Mouse (Mus musculus) limb, embryonic 15.5 days (tissue): ENCODE results near the gene Nup214. TPM values are rescaled to one million over a fixed set of nuclear protein-coding genes. Genes with fewer than 3 reads are reported as not detected.

Experiments used
- ATAC-seq: fragments of 200-750 bp; cut with Nextera tagmentation; 2 replicates; pipeline ENCODE4 v1.8.0; 2017; ENCODE audit warnings: low read depth, moderate TSS enrichment; ENCODE audit not compliant: insufficient number of reproducible peaks, low FRiP score, low TSS enrichment
- H3K27ac ChIP-seq: fragments of 300-500 bp; sonication (generic); 2 replicates; pipeline ENCODE4 v1.5.1; 2015; ENCODE audit warnings: moderate library complexity, mild to moderate bottlenecking, inconsistent platforms
- H3K27me3 ChIP-seq: fragments of 300-500 bp; sonication (generic); 2 replicates; pipeline ENCODE4 v1.6.1; 2015; ENCODE audit warnings: inconsistent platforms
- H3K36me3 ChIP-seq: fragments of 300-500 bp; sonication (generic); 2 replicates; pipeline ENCODE4 v1.6.1; 2015; ENCODE audit warnings: inconsistent platforms
- H3K4me1 ChIP-seq: fragments of 300-500 bp; sonication (generic); 2 replicates; pipeline ENCODE4 v1.6.1; 2015; ENCODE audit warnings: inconsistent platforms
- H3K4me2 ChIP-seq: fragments of 300-500 bp; sonication (generic); 2 replicates; pipeline ENCODE4 v1.6.1; 2015; ENCODE audit warnings: mild to moderate bottlenecking, inconsistent platforms
- H3K4me3 ChIP-seq: fragments of 300-500 bp; sonication (generic); 2 replicates; pipeline ENCODE4 v1.5.1; 2015; ENCODE audit warnings: mild to moderate bottlenecking, inconsistent platforms
- H3K9ac ChIP-seq: fragments of 300-500 bp; sonication (generic); 2 replicates; pipeline ENCODE4 v1.6.1; 2015; ENCODE audit warnings: inconsistent platforms
- H3K9me3 ChIP-seq: fragments of 300-500 bp; sonication (generic); 2 replicates; pipeline ENCODE4 v1.6.1; 2016; ENCODE audit warnings: inconsistent platforms
- WGBS: fragments of 180-500 bp; shearing (Covaris S2); methylation state at CpG from one replicate; pipeline ENCODE4 v1.1.7; 2015; 5-methylcytosine and 5-hydroxymethylcytosine counted together
- polyA plus RNA-seq: library from polyadenylated mRNA; unstranded; fragments of >200 nt; fragmentation: Nextera tagmentation; extraction: Ambion mirVana; gene quantifications from 2 replicates; pipeline ENCODE4 v1.2.1, GENCODE M21; 2015

The Nup214 gene
- polyA plus RNA-seq, 1 experiment from 2014 or later = 73.9 TPM

DNA sequence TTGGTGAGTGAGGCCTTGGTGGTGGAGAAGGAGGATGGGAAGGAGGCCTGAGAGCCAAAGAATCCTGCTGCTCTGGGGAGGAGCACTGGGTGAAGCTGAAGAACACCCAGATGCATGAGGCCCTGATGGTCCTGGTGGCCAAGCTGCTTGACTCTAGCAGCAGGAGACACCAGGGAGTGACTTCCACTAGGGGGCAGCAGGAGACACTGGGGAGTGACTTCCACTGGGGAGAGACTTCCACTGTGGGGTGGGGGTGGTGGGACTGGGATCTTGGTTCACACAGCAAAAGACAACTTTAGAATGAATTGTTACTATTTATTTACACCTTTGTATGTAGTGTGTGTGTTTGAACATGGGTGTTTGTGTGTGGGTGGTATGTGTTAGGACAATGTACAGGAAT lies 9.1 kb upstream of the Nup214 start:
- no peak overlapping the region for H3K4me2 ChIP-seq
- no peak overlapping the region for H3K9ac ChIP-seq
- H3K4me3 ChIP-seq = no peak overlapping the region
- no peaks in the 10 kb centered on the region for H3K27me3 ChIP-seq
- no peak for ATAC-seq
- no peaks in the 10 kb centered on the region for H3K9me3 ChIP-seq
- no peak overlapping the region for H3K27ac ChIP-seq
- H3K4me1 ChIP-seq = peaks cover 11% of the 10 kb centered on the region
- peaks cover 11% of the 10 kb centered on the region for H3K36me3 ChIP-seq

DNA sequence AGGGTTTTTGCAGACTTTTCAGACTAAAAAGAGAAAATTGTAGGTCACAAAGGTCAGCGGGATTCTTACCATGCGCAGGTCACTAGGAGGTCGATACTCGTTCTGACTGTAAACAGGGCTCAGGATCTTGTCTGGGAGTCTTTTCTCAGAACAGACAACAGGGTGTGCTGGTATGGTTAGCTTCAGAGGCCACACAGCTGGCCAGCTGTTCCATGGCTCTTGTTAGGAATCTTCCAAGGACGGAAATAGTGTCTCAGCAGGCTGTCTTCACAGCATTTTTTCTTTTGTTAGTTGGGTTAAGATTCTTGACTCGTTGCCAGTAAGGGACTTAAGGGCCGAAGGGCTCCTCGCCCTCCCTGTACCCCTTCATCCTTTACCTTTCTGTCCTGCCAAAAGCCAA lies 7.4 kb upstream of the Nup214 start:
- Histone ChIP-seq H3K4me2 (no peak overlapping the region), H3K9ac (no peak overlapping the region), H3K9me3 (no peaks in the 10 kb centered on the region), H3K4me1 (peaks cover 11% of the 10 kb centered on the region), H3K27me3 (no peaks in the 10 kb centered on the region), H3K4me3 (no peak overlapping the region), H3K27ac (no peak overlapping the region), H3K36me3 (peaks cover 21% of the 10 kb centered on the region)
- no peak for ATAC-seq
- 84% methylated on average over 8 of the region's 8 CpGs for WGBS

DNA sequence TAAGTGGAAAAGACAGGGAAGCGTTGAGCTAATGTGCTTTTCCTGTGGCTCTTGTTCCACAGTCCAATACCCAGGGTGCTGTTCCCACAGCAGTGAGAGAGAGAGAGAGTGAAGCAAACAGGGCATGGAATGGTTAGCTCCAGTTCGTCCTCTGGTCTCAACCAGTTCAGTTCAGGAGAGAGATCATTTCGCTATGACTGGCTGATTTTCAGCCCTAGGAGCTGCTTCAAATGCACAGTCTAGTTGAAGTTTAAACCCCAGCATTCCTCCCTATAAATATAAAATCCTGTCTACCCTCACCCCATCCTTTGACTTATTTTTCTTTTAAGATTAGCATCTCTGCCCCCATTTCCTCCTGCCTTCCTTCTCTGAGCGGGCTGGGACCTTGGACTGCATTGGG lies 1.6 kb upstream of the Nup214 start:
- WGBS = 89% methylated on average over 4 of the region's 4 CpGs
- Histone ChIP-seq H3K4me1 (peaks cover 18% of the 10 kb centered on the region), H3K36me3 (peaks cover 38% of the 10 kb centered on the region), H3K9me3 (no peaks in the 10 kb centered on the region), H3K4me2 (no peak overlapping the region), H3K27me3 (no peaks in the 10 kb centered on the region), H3K27ac (no peak overlapping the region), H3K4me3 (no peak overlapping the region), H3K9ac (no peak overlapping the region)
- no peak for ATAC-seq

DNA sequence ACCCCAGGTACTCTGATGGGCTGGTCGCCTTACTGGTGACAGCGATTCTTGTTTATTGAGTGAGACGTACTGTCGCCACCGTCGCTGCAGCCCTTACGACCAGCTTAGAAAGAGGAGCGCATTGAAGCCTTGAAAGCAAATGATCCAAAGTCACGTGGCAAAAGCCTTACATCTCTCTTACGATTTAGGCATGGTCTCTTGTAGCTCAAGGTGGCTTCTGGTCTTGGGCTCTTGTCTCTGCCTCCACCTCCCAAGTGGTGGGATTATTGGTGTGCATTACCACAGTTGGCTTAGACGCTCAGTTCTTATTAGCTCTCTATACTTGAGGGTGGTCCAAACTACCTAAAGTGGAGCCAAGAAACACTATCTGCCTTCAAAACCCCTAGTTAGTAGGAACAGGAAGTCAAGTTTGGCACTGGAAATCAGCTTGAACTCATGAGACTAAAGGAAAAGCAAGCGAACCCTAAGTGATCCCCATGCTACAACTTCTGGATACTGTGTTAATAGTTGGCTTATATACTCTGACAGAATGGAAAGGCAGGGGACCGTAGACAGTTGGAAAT lies 654 bp downstream of the Nup214 start:
- H3K9ac ChIP-seq = peak overlapping the region; percentile 94
- H3K4me2 ChIP-seq = peak overlapping the region; percentile 82
- peak overlapping the region; percentile 96 for H3K4me3 ChIP-seq
- no peak for ATAC-seq
- H3K27me3 ChIP-seq = no peaks in the 10 kb centered on the region
- H3K36me3 ChIP-seq = peaks cover 53% of the 10 kb centered on the region
- H3K27ac ChIP-seq = peak overlapping the region; percentile 78
- no peaks in the 10 kb centered on the region for H3K9me3 ChIP-seq
- WGBS = 9% methylated on average over 13 of the region's 13 CpGs
- peaks cover 18% of the 10 kb centered on the region for H3K4me1 ChIP-seq

DNA sequence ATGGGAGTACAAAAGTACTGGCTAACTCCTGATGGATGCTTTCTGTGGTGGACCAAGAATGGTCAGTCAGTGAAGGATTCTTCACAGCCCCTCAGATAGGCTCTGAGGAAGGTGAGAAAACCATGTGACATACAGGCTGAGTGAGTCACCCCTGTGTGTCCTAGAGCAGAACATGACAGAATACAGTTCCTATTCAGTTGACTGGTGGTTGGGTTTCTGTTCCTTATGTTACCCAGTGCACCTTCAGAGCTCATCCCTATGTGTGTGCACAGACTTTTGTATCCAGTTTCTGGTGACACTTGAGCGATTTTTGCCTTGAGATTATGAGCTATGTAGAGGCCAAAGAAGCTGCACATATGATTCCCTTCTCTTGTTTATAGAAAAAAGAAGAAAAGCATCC lies 13.5 kb downstream of the Nup214 start:
- Histone ChIP-seq H3K27ac (no peak overlapping the region), H3K9me3 (no peaks in the 10 kb centered on the region), H3K4me1 (no peaks in the 10 kb centered on the region), H3K27me3 (no peaks in the 10 kb centered on the region), H3K4me3 (no peak overlapping the region), H3K9ac (no peak overlapping the region), H3K4me2 (no peak overlapping the region), H3K36me3 (peaks cover 96% of the 10 kb centered on the region)
- WGBS = 97% methylated on average over 1 of the region's 1 CpGs
- ATAC-seq = no peak

DNA sequence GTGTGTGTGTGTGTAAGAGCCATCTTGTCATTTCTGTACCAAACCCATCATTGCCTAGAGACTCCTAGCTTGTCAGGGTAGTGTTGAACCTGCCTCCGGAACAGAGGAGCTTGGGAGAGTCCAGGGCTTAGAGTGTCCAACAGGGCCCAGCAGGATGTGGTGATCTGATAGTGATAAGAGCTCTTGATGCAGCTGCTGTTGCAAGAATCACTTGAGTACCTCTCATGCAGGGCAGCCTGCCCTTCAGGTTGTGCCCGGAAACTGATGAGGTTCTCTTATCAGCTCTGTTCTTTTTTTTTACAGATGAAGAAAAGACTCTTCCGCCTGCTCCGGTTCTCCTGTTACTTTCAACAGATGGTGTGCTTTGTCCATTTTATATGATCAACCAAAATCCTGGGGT lies 16.7 kb downstream of the Nup214 start:
- 95% methylated on average over 4 of the region's 4 CpGs for WGBS
- Histone ChIP-seq H3K27ac (no peak overlapping the region), H3K4me1 (no peaks in the 10 kb centered on the region), H3K9me3 (no peaks in the 10 kb centered on the region), H3K9ac (no peak overlapping the region), H3K27me3 (no peaks in the 10 kb centered on the region), H3K4me2 (no peak overlapping the region), H3K4me3 (no peak overlapping the region), H3K36me3 (peaks cover 93% of the 10 kb centered on the region)
- ATAC-seq = no peak

DNA sequence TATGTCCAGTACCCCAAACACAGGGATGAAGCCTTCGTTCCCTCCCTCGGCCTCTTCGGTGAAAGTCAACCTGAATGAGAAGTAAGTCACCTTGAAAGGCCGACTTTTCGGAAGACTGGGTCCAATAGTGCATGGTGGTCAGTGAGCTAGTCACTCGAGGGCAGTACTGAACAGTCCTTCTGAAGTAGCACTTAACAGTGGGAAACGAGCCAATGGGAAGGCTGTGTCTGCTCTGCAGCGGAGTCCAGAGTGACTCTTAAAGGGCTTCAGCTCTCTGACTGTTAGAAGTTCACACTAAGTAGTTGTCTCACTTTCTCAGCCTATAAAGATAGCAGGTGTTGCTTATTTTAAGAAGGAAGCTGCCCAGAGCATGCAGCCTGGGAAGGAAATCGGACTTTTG lies 20.7 kb downstream of the Nup214 start:
- Histone ChIP-seq H3K4me1 (no peaks in the 10 kb centered on the region), H3K4me3 (no peak overlapping the region), H3K27ac (no peak overlapping the region), H3K4me2 (no peak overlapping the region), H3K9me3 (no peaks in the 10 kb centered on the region), H3K27me3 (no peaks in the 10 kb centered on the region), H3K36me3 (peaks cover 93% of the 10 kb centered on the region), H3K9ac (no peak overlapping the region)
- 90% methylated on average over 9 of the region's 9 CpGs for WGBS
- no peak for ATAC-seq

DNA sequence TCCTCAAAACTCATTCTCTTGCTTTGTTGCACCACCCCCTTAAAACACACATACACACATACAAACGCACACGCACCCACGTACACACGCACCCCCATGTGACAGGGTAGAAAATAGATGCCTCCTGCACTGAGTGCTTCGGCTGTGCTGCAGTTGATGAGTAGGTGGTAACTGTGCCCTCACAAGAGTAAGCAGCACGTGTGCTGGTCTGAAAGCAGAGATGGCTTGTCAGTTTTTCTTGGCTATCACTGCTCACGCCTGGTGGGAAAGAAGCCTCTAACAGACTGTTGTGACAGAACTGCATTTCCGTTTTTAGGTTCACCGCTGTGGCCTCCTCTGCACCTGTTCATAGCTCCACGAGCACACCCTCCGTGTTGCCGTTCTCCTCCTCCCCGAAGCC lies 21.8 kb downstream of the Nup214 start:
- Histone ChIP-seq H3K27me3 (no peaks in the 10 kb centered on the region), H3K4me1 (no peaks in the 10 kb centered on the region), H3K4me2 (no peak overlapping the region), H3K9ac (no peak overlapping the region), H3K36me3 (peaks cover 91% of the 10 kb centered on the region), H3K27ac (no peak overlapping the region), H3K4me3 (no peak overlapping the region), H3K9me3 (no peaks in the 10 kb centered on the region)
- 94% methylated on average over 13 of the region's 13 CpGs for WGBS
- ATAC-seq = no peak

DNA sequence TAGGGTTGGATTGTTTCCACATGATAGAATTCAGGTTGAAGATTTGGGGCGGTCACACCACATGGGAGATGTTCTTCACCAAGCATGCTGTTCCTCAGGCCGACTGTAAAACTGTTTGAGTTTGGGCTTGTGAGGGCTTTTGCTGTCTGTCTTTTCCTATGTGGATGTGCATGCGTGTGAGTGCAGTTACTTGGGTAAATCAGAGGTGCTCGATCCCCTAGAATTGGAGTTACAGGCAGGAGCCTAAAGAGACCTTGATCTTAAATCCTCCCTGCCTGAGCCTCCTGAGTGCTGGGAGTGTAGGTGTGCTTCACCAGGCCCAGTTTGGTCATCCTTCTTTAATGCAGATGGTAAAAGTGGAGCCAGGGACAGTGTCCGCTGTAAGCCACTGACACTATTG lies 23.3 kb downstream of the Nup214 start:
- H3K27me3 ChIP-seq = no peaks in the 10 kb centered on the region
- H3K4me2 ChIP-seq = no peak overlapping the region
- WGBS = 93% methylated on average over 5 of the region's 5 CpGs
- H3K9me3 ChIP-seq = no peaks in the 10 kb centered on the region
- H3K27ac ChIP-seq = no peak overlapping the region
- ATAC-seq = no peak
- no peaks in the 10 kb centered on the region for H3K4me1 ChIP-seq
- peaks cover 84% of the 10 kb centered on the region for H3K36me3 ChIP-seq
- H3K9ac ChIP-seq = no peak overlapping the region
- no peak overlapping the region for H3K4me3 ChIP-seq

DNA sequence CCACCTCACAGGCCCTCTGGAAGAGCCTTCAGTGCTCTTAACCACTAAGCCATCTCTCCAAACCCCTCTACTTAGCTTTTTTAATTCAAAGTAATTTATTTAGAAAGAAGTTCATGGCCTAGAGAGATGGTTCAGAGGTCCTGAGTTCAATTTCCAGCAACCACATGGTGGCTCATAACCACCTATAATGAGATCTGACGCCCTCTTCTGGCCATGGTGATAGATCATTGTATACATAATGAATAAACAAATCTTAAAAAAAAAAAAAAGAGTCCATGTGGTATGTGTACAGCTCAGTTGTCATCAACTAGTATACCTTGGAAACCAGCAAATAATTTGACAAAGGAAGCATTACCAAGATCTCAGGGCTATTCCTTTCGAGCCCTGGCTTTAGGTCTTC lies 24.2 kb downstream of the Nup214 start:
- Histone ChIP-seq H3K4me2 (no peak overlapping the region), H3K9me3 (no peaks in the 10 kb centered on the region), H3K9ac (no peak overlapping the region), H3K4me1 (no peaks in the 10 kb centered on the region), H3K27me3 (no peaks in the 10 kb centered on the region), H3K27ac (no peak overlapping the region), H3K36me3 (peaks cover 84% of the 10 kb centered on the region), H3K4me3 (no peak overlapping the region)
- ATAC-seq = no peak
- 69% methylated on average over 2 of the region's 2 CpGs for WGBS

DNA sequence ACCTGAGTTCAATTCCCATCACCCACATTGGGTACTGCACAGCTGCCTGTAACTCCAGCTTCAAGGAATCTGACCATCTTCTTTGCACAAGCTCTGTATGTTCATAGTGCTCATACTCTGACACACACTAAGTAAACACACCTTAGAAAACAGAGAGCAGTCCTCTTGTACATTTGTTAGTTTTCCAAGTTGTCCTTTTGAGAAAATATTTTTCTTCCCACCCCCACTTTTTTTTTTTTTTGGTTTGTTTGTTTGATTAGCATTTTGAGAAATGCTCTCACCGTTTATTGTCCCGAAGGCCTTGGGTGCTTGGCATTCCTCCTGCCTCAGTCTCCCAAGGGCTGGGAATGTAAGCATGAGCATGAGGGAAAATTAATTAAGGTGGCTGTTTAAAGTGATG lies 34.1 kb downstream of the Nup214 start:
- H3K27ac ChIP-seq = no peak overlapping the region
- no peaks in the 10 kb centered on the region for H3K4me1 ChIP-seq
- peaks cover 88% of the 10 kb centered on the region for H3K36me3 ChIP-seq
- H3K27me3 ChIP-seq = no peaks in the 10 kb centered on the region
- WGBS = 89% methylated on average over 2 of the region's 2 CpGs
- no peaks in the 10 kb centered on the region for H3K9me3 ChIP-seq
- no peak overlapping the region for H3K4me2 ChIP-seq
- no peak for ATAC-seq
- H3K4me3 ChIP-seq = no peak overlapping the region
- H3K9ac ChIP-seq = no peak overlapping the region

DNA sequence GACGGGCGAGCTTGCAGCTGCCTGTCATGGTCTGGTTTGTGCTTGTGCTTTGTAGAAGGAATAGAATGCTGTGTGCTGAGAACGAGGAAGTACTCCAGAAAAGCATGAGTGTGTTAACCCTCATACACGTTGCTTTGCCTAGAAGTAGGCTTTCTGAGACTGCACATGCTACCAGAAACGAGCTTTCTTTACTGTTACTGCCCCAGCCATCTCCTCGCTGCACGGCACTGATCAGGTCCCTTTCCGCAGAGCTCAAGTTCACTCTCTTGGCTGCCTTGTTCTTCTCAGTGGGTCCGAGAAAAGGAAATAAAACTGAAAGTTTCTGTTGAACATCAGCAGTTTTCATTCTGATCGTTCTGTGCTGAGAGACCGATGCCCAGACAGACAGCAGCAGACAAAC lies 34.5 kb downstream of the Nup214 start:
- ATAC-seq = no peak
- no peaks in the 10 kb centered on the region for H3K9me3 ChIP-seq
- H3K27ac ChIP-seq = no peak overlapping the region
- 88% methylated on average over 11 of the region's 11 CpGs for WGBS
- H3K4me1 ChIP-seq = no peaks in the 10 kb centered on the region
- H3K4me2 ChIP-seq = no peak overlapping the region
- peaks cover 88% of the 10 kb centered on the region for H3K36me3 ChIP-seq
- no peak overlapping the region for H3K9ac ChIP-seq
- no peak overlapping the region for H3K4me3 ChIP-seq
- H3K27me3 ChIP-seq = no peaks in the 10 kb centered on the region

DNA sequence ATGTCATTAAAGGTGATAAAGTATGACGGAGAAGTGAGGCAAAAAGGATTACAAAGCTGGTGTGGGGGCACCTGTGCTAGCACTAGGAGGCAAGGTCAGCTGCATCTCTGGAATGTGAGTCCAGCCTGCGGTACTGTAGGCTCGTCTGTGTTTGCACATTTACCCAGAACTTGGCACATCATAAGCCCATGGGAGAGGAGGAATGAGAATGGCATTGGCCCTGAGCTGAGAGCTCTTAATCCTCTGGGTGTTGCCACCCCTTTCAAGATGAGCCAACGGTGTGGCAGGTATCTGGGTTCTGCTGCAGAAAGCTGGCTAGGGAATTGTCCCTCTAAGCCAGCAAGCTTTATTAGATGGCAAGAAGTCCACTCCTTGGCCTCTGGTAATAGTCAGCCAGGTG lies 45.5 kb downstream of the Nup214 start:
- WGBS = 77% methylated on average over 4 of the region's 4 CpGs
- Histone ChIP-seq H3K27me3 (no peaks in the 10 kb centered on the region), H3K4me2 (no peak overlapping the region), H3K4me1 (no peaks in the 10 kb centered on the region), H3K36me3 (peaks cover 92% of the 10 kb centered on the region), H3K27ac (no peak overlapping the region), H3K9ac (no peak overlapping the region), H3K4me3 (no peak overlapping the region), H3K9me3 (no peaks in the 10 kb centered on the region)
- ATAC-seq = no peak
